Mouse (Mus musculus) adrenal gland, postnatal 4 days (tissue): ENCODE measurements around the gene Celsr1. TPM values are rescaled to one million over a fixed set of nuclear protein-coding genes. Genes with fewer than 3 reads are reported as not detected.

Experiments used
- DNase-seq, 2 experiments: peaks; one replicate each; pipeline ENCODE4 v3.0.0; 2021 to 2022; ENCODE audit warnings: low spot score in 2 of 2, mixed read lengths in 2 of 2
- total RNA-seq, 2 experiments: library from RNA; stranded (reverse); gene quantifications; 2 replicates each; pipeline ENCODE4 v1.2.3; 2021

Gene Celsr1
- total RNA-seq, 2 experiments from 2014 or later, result 11.0 to 14.8 TPM

- DNase-seq, result no peak
Observed at GRCm38 (mm10) chr15:85963279-85963840, 70.2 kb downstream of the Celsr1 start.

- no peak for DNase-seq
Observed at GRCm38 (mm10) chr15:85962691-85963090, 70.9 kb downstream of the Celsr1 start.

DNA sequence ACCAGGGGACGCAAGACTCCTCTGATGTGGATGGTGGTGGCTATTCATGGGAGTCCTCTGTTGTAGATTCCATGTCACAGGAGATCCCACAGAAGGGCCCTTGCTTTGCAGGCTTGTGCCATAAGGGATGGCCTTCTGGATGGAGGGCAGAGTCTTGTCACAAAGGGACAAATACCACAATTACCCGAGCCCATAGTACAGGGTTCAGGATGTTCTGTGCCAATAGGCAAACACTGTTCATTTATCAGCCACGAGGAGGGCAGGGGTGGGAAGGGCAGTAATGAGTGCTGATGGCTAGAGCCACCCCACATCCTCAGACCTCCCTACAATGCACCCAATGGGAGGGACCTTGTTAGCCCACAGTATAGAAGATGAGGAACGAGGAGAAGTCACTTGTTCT, 71.9 kb downstream of the Celsr1 start:
- DNase-seq, result no peak

DNA sequence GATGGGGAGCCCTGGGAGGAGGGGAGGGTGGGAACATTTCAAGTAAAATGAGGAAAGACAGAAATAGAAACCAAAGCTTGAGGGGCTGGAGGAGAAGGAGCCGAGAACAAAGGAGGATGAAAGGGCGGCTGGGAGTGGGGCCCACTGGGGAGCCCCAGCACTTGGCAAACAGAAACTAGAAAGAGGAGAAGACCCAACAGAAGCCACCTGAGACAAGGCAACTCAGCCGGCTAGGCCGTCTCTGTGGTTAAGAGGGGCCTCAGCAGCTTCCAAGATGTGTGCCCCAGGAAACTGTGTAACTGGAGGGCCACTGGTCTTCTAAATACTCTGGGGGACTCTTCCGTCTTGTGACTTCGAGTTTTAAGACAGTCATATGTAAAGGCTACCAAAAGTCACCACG, 72.4 kb downstream of the Celsr1 start:
- DNase-seq, result no peak

- DNase-seq, result no peak
Observed at GRCm38 (mm10) chr15:85956202-85956601, 77.4 kb downstream of the Celsr1 start.

GRCm38 (mm10) chr15:85953458-85953857, 80.1 kb downstream of the Celsr1 start:
- no peak for DNase-seq

GRCm38 (mm10) chr15:85949421-85950164, 84.0 kb downstream of the Celsr1 start:
- DNase-seq, result no peak

DNA sequence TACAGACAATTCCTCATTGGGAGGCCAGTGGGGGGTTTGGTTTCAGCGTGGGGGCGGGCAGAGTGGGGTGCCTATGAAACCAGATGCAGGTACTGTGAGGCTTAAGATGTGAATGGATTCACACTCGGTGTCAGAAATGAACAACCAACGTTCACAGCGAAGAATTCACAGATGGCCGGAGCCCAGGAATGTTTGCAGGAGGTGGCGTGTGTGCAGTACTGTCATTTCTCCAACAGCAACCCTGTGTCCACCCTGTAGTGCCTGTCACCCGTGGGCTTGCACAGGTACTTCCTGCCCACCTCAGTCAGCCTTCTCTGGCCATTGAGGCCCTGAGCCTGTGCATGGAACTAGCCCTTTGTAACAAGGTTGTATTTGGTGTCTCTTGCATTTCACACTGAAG, 85.6 kb downstream of the Celsr1 start:
- DNase-seq, result no peak

DNA sequence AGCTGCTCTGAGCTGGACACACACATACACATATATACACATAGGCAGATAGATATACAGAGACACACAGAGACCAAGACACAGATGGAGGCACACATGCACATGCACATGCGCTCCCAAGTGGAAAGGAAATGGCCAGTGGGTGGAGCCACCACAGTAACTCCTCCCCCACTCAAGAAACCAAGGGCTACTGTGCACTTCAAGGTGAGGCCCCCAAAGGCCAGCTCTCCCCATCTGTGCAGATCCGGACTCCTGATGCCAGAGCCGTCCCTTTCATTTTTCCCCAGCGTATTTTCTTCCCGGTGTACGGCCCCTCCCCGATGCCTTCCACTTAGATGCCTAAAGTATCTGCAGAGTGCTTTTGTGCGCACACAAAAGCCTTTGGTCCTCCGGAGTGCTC, 86.0 kb downstream of the Celsr1 start:
- no peak for DNase-seq

DNA sequence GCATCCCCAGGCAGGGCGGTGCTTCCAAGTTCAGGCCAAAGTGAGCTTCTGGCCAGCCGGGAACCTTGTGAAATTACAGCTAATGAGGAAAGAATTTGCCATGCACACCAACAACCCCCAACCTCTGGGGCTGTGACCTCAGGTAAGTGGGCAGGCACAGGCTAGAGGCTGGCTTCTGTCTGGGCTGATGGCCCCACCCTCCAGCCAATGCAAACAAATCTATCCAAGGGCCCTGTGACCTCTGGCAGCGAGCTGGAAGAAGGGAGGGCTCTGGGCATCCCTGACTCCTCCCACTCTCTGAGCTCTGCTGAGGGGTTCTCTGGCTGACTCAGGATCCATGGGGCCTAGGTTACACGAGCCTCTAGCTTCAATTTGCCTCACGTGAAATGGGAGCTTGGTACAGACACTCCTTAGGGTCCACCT, 97.9 kb downstream of the Celsr1 start:
- DNase-seq, result no peak

- DNase-seq, result no peak
Observed at GRCm38 (mm10) chr15:85928161-85928560, 105.4 kb downstream of the Celsr1 start.

DNA sequence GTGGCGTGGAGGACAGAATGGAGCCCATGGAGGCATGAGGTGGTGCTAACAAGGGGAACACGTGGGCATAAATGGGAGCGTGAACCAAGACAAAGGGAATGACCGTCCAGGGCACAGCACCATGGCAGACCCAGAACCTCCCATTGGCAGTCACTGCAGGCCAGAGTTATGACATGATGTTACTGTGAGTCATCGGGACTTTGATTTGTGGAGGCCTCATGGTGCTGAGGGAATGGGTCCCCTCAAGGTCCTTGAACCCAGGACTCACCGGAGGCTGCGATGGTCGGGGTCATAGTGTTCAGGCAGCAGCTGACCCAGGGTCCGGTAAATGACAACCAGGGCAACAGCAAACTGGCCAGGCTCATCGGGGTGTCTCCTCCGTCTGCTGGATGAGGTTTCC, 111.7 kb downstream of the Celsr1 start:
- DNase-seq, result no peak

DNA sequence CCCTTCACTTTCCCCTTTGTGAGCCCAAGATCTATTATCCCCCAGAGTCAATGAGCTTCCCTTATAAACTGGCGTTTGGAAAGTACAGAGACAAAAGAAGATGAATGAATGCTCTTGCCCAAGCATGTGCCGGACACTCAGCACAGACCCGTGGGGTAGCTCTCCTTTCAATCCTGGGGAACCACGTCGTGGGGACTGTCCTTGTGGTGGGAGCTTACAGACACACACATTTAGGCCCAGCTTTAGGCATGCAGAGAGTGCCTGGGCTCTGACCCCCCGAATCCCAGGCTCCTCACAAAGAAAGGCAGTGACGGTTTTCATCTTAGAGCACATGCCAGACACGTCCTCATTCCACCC, 113.7 kb downstream of the Celsr1 start:
- no peak for DNase-seq

DNA sequence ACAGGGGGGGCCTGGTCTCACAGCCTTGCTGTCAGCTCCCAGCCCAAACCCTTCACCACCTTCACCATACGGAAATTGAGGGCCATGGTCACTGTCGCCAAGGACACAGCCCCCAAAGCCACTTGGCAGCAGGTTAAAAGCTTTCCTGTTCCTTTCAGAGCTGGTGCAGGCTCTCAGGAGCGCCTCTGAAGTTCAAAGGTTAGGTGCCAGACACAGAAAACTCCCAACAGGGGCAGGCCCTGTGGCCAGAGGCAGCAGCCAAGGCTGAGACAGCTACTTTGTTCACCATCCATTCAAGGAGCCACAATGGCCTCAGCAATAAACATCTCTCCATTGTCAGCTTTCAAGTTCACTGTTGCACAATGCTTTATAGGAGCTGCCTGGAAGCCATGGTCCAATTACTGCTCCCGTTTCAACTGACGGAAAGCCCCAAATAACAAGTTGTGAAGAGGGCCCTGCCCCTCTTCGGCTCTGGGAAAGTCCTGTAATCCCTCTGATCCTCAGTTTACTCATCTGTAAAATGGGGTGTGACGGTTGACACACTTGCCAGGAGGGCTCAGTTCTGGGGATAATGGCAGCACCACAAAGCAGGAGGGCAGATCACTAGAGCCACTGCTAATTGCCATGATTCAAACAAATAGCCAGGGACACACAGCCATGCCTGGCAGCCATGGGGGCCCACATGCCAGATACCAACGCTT, 114.2 kb downstream of the Celsr1 start:
- no peak for DNase-seq

DNA sequence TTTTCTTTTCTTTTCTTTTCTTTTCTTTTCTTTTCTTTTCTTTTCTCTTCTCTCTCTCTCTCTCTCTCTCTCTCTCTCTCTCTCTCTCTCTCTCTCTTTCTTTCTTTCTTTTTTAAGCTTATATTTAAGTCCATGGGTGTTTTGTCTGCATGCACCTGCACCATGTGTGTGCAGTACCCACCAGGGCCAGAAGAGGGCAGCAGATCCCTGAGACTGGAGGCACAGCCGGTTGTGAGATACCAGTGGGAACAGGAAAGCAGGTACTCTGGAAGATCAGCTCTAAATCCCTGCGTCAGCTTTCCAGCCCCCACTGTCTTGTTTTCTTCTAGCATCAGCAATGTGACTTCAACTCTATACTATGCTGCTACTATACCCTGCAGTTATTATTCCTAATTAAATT, 120.0 kb downstream of the Celsr1 start:
- peak in 1 of 2 experiments; percentile 72 for DNase-seq

DNA sequence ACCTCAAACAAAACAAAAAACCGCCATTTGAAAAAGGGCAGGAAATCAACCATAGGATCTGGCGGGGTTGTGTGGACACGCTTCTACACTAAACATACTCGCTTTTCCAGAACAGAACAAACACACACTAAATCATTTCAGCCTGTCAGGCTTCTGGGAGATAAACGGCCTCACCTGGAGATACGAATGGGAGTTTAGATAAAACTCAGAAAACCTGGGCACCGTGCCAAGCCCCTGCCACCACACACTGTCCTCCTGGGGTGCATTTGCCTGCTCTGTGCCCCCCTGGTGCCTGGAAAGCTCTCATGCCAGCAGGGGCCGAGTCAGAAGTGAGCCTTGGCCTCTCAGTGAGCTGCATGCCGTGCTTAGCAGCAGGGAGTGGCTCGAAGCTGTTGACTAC, 123.6 kb downstream of the Celsr1 start:
- no peak for DNase-seq

GRCm38 (mm10) chr15:85909492-85909829, 124.1 kb downstream of the Celsr1 start:
- DNase-seq, result no peak

- DNase-seq, result no peak
Observed at GRCm38 (mm10) chr15:85908660-85909491, 124.7 kb downstream of the Celsr1 start.

- DNase-seq, result no peak
Observed at GRCm38 (mm10) chr15:85903826-85904225, 129.8 kb downstream of the Celsr1 start.

GRCm38 (mm10) chr15:85902505-85902904, 131.1 kb downstream of the Celsr1 start:
- DNase-seq, result no peak

- no peak for DNase-seq
Observed at GRCm38 (mm10) chr15:85900801-85901200, 132.8 kb downstream of the Celsr1 start.

GRCm38 (mm10) chr15:85900318-85900717, 133.3 kb downstream of the Celsr1 start:
- no peak for DNase-seq
